Mouse (Mus musculus) c-Kit-positive CD71-positive TER-119-negative erythroid progenitor cells, embryonic 14.5 days (primary cell): ENCODE measurements around the gene Epb41.

Experiments
- DNase-seq: peaks from one replicate; pipeline ENCODE4 v3.0.0-alpha.2; 2013; ENCODE audit warnings: low read depth

The Epb41 gene

GRCm38 (mm10) chr4:131888564-131888963 is 186.6 kb downstream of the Epb41 start:
- no peak for DNase-seq

GRCm38 (mm10) chr4:131885376-131885775 is 189.7 kb downstream of the Epb41 start:
- no peak for DNase-seq

GRCm38 (mm10) chr4:131883571-131883970 is 191.6 kb downstream of the Epb41 start:
- no peak for DNase-seq

GRCm38 (mm10) chr4:131881306-131881705 is 193.8 kb downstream of the Epb41 start:
- no peak for DNase-seq

GRCm38 (mm10) chr4:131879692-131880091 is 195.4 kb downstream of the Epb41 start:
- DNase-seq: no peak

- no peak for DNase-seq
Measured at GRCm38 (mm10) chr4:131876836-131877235, 198.3 kb downstream of the Epb41 start.

- no peak for DNase-seq
Measured at GRCm38 (mm10) chr4:131875242-131875641, 199.9 kb downstream of the Epb41 start.

- DNase-seq: no peak
Measured at GRCm38 (mm10) chr4:131874567-131874966, 200.6 kb downstream of the Epb41 start.

GRCm38 (mm10) chr4:131874169-131874536 is 201.0 kb downstream of the Epb41 start:
- DNase-seq: peak; percentile 49
